Comparison of ENCODE assay signal across 27 mouse cellular contexts in genomic region chr14:34755731-34756130, GRCm38 (mm10).
"Had no signal": no experiment of that assay in that cellular context is flagged by ENCODE, and none has a peak within 500 bp of the region (broad histone marks: within the 10 kb centered on the region; RNA-seq: fewer than 3 reads in every experiment).

No protein-coding gene starts in this region.

- ATAC-seq: forebrain, embryonic 13.5 days; forebrain, embryonic 14.5 days; forebrain, embryonic 15.5 days; forebrain, embryonic 16.5 days; forebrain, postnatal 0 days had no signal

- H3K4me1 ChIP-seq: embryonic facial prominence, embryonic 10.5 days; embryonic facial prominence, embryonic 12.5 days; embryonic facial prominence, embryonic 13.5 days; embryonic facial prominence, embryonic 15.5 days; forebrain, embryonic 10.5 days; forebrain, embryonic 12.5 days; forebrain, embryonic 13.5 days; forebrain, embryonic 15.5 days had no signal

- H3K27ac ChIP-seq: embryonic facial prominence, embryonic 10.5 days; embryonic facial prominence, embryonic 12.5 days; embryonic facial prominence, embryonic 13.5 days; embryonic facial prominence, embryonic 15.5 days; forebrain, embryonic 10.5 days; forebrain, embryonic 12.5 days; forebrain, embryonic 13.5 days; forebrain, embryonic 15.5 days; gastrocnemius, adult 2 months; heart, adult 2 months had no signal

- H3K36me3 ChIP-seq: embryonic facial prominence, embryonic 15.5 days had no signal

- H3K27me3 ChIP-seq: embryonic facial prominence, embryonic 12.5 days; embryonic facial prominence, embryonic 13.5 days; embryonic facial prominence, embryonic 15.5 days; forebrain, embryonic 12.5 days; forebrain, embryonic 13.5 days; forebrain, embryonic 15.5 days had no signal

- H3K4me2 ChIP-seq: embryonic facial prominence, embryonic 12.5 days; embryonic facial prominence, embryonic 13.5 days; embryonic facial prominence, embryonic 15.5 days; forebrain, embryonic 12.5 days; forebrain, embryonic 13.5 days; forebrain, embryonic 15.5 days had no signal

- H3K4me3 ChIP-seq: embryonic facial prominence, embryonic 10.5 days; embryonic facial prominence, embryonic 12.5 days; embryonic facial prominence, embryonic 13.5 days; embryonic facial prominence, embryonic 15.5 days; erythroblast, embryonic 14.5 days; forebrain, embryonic 10.5 days; forebrain, embryonic 12.5 days; forebrain, embryonic 13.5 days; forebrain, embryonic 15.5 days; gastrocnemius, adult 2 months; heart, adult 2 months had no signal

- H3K9me3 ChIP-seq: embryonic facial prominence, embryonic 10.5 days; embryonic facial prominence, embryonic 12.5 days; embryonic facial prominence, embryonic 13.5 days; embryonic facial prominence, embryonic 15.5 days; forebrain, embryonic 10.5 days; forebrain, embryonic 12.5 days; forebrain, embryonic 13.5 days; forebrain, embryonic 15.5 days had no signal

- DNase-seq: cerebellum, adult 2 months; cerebellum, adult 9-10 months; cerebellum, adult 9-11 months; cerebellum, postnatal 10 days; cerebellum, postnatal 14 days; cerebellum, postnatal 25 days; cerebellum, postnatal 36 days; embryo, embryonic 11 days; forebrain, postnatal 0 days; gastrocnemius, adult 2 months; gastrocnemius, postnatal 10 days; gastrocnemius, postnatal 14 days; gastrocnemius, postnatal 25 days; gastrocnemius, postnatal 36 days; heart, adult 18-20 months; heart, adult 2 months had no signal

- H3K9ac ChIP-seq: embryonic facial prominence, embryonic 12.5 days; embryonic facial prominence, embryonic 13.5 days; embryonic facial prominence, embryonic 15.5 days; forebrain, embryonic 12.5 days; forebrain, embryonic 13.5 days; forebrain, embryonic 15.5 days; forebrain, postnatal 0 days had no signal
